ENCODE assay signal across 33 mouse cellular contexts in genomic region chr5:143936156-143936555, GRCm38 (mm10). TPM values are rescaled to one million over a fixed set of nuclear protein-coding genes. Genes with fewer than 3 reads are reported as not detected.
"Had no signal": no experiment of that assay in that cellular context is flagged by ENCODE, and none has a peak within 500 bp of the region (broad histone marks: within the 10 kb centered on the region; RNA-seq: fewer than 3 reads in every experiment).

No protein-coding gene starts in this region.

- DNase-seq: cerebellum, adult 18-20 months; cerebellum, adult 2 months; cerebellum, adult 8-10 months; cerebellum, adult 9-10 months; cerebellum, adult 9-11 months; cerebellum, postnatal 10 days; cerebellum, postnatal 14 days; cerebellum, postnatal 25 days; cerebellum, postnatal 36 days; embryo, embryonic 11 days; forebrain, postnatal 0 days; gastrocnemius, adult 2 months; gastrocnemius, postnatal 10 days; gastrocnemius, postnatal 14 days; gastrocnemius, postnatal 25 days; gastrocnemius, postnatal 36 days; heart, adult 18-20 months had no signal

- H3K27ac ChIP-seq: embryonic facial prominence, embryonic 10.5 days; embryonic facial prominence, embryonic 12.5 days; embryonic facial prominence, embryonic 13.5 days; embryonic facial prominence, embryonic 15.5 days; forebrain, embryonic 10.5 days; forebrain, embryonic 12.5 days; forebrain, embryonic 13.5 days; forebrain, embryonic 15.5 days; gastrocnemius, adult 2 months had no signal

- H3K4me1 ChIP-seq: embryonic facial prominence, embryonic 12.5 days; embryonic facial prominence, embryonic 15.5 days; forebrain, embryonic 12.5 days had no signal

- H3K4me3 ChIP-seq: embryonic facial prominence, embryonic 10.5 days; embryonic facial prominence, embryonic 12.5 days; embryonic facial prominence, embryonic 13.5 days; embryonic facial prominence, embryonic 15.5 days; erythroblast, embryonic 14.5 days; forebrain, embryonic 10.5 days; forebrain, embryonic 12.5 days; forebrain, embryonic 13.5 days; forebrain, embryonic 15.5 days; gastrocnemius, adult 2 months had no signal

- H3K27me3 ChIP-seq: embryonic facial prominence, embryonic 12.5 days; embryonic facial prominence, embryonic 13.5 days; embryonic facial prominence, embryonic 15.5 days; forebrain, embryonic 12.5 days; forebrain, embryonic 13.5 days; forebrain, embryonic 15.5 days had no signal

- H3K9me3 ChIP-seq: embryonic facial prominence, embryonic 10.5 days; embryonic facial prominence, embryonic 12.5 days; embryonic facial prominence, embryonic 15.5 days; forebrain, embryonic 10.5 days; forebrain, embryonic 12.5 days; forebrain, embryonic 13.5 days; forebrain, embryonic 15.5 days had no signal

- ATAC-seq: forebrain, embryonic 13.5 days; forebrain, embryonic 14.5 days; forebrain, embryonic 15.5 days; forebrain, embryonic 16.5 days; forebrain, postnatal 0 days had no signal

RNA-seq across cellular contexts. Expression of gene Rsph10b, which starts 3.3 kb away (rescaled TPM):
- total RNA-seq: common myeloid progenitor, adult 5-6 weeks; granulocyte monocyte progenitor cell, adult 5-6 weeks had no signal

RNA-seq across cellular contexts. Expression of gene Gm42421, which starts 8.2 kb away (rescaled TPM):
- total RNA-seq: common myeloid progenitor, adult 5-6 weeks; gastrocnemius, adult 18-20 months; gastrocnemius, adult 2 months; gastrocnemius, adult 8-10 months; gastrocnemius, postnatal 14 days; gastrocnemius, postnatal 25 days; gastrocnemius, postnatal 4 days; granulocyte monocyte progenitor cell, adult 5-6 weeks; heart, adult 18-20 months had no signal
- polyA plus RNA-seq: erythroblast, embryonic 14.5 days had no signal

RNA-seq across cellular contexts. Expression of gene Ankrd61, which starts 38.7 kb away (rescaled TPM):
- total RNA-seq: common myeloid progenitor, adult 5-6 weeks; forebrain, postnatal 0 days; gastrocnemius, adult 18-20 months; gastrocnemius, adult 2 months; gastrocnemius, postnatal 10 days; gastrocnemius, postnatal 14 days; gastrocnemius, postnatal 25 days; gastrocnemius, postnatal 36 days; granulocyte monocyte progenitor cell, adult 5-6 weeks; heart, adult 18-20 months had no signal
- polyA plus RNA-seq: erythroblast, embryonic 14.5 days had no signal
